Mouse (Mus musculus) megakaryocyte-erythroid progenitor cell, adult 5-6 weeks (primary cell): ENCODE measurements around the gene Rassf4. TPM values are rescaled to one million over a fixed set of nuclear protein-coding genes. Genes with fewer than 3 reads are reported as not detected.

Source experiments
- ATAC-seq: replicated peaks from 2 replicates; pipeline ENCODE4 v1.8.0; 2016; ENCODE audit warnings: mild to moderate bottlenecking, inconsistent platforms; ENCODE audit not compliant: severe bottlenecking, poor library complexity, low FRiP score, low TSS enrichment
- total RNA-seq, 2 experiments: library from RNA; stranded (forward) in 1 of 2; stranded (reverse) in 1 of 2; fragments of 200-1000, 215-1000 nt in 1 of 2; fragments of >200 nt in 1 of 2; fragmentation: Nextera tagmentation in 1 of 2; gene quantifications; 2 replicates each; pipeline ENCODE4 v1.2.3; 2014 to 2017

Rassf4 gene
- total RNA-seq, 2 experiments from 2014 or later: 2.0 to 5.4 TPM

DNA sequence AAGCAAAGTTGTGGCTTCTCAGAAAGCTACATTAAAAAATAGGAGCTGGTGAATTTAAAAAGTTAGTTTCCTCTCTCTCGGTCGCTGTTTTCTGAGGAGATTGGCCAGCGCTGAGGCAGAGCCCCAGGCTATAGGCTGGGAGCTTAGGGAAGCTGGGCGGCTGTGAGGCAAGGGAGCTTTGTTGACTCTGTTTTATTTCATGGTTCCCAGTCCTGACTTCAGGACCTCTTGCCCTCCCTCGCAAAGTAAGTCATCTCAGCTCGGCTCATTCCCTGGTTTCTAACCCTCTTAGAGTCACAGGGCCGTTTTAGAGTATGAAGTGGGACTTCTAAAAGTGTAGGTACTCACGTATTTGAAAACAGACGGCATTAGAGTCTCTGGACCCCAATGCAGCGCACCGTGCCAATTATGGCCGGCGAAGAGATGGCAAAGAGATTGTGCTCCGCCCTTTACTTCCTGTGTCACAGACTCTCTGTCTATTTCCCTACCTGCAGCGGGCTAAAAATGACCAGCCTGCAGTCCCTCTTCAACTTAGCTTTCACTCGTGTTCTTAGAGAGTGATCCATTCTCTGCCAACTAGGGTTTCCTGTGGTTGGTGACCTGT lies 633 bp upstream of the Rassf4 start:
- peak; percentile 23 for ATAC-seq

GRCm38 (mm10) chr6:116672349-116672748 lies 1.4 kb downstream of the Rassf4 start:
- no peak for ATAC-seq

- no peak for ATAC-seq
Observed at GRCm38 (mm10) chr6:116671768-116672167, 2.0 kb downstream of the Rassf4 start.

DNA sequence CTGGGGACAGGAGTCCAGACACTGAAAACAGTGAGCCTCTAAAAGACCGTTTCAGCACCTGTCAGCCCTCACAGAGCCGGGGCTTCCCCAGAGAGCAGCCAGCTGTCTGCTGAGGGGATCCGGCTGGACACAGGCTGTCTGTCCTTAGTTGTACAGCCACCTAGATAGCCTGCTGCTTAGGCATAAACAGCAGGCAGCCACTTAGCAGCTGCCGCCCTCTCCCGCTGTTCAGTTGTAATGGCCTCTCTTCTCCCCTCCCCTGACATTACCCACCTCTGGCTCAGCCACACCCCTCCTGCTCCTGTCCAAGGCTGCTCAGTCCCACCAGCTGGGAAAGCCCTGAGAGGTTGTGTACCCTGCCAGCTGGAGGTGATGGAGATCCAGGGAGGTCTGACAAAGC lies 2.7 kb downstream of the Rassf4 start:
- no peak for ATAC-seq

DNA sequence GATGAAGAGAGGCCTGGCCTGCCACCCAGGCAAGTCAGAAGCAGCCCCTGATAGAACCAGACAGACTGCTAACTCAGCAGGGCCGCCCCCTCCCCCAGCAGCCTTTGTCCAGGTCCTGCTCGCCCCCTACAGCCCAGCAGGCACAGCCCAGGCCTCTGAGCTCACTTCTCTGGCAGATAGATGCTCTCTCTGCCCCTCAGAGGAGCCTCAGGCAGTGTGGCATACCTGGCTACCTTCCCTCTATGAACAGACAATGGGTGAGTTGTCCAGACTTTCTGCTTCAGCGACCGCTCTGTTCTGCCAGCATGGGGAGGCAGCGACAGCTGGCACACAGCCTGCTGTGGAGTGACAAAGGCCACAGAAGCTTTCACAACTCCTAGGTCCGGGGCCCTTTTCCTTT lies 3.6 kb downstream of the Rassf4 start:
- ATAC-seq: no peak

DNA sequence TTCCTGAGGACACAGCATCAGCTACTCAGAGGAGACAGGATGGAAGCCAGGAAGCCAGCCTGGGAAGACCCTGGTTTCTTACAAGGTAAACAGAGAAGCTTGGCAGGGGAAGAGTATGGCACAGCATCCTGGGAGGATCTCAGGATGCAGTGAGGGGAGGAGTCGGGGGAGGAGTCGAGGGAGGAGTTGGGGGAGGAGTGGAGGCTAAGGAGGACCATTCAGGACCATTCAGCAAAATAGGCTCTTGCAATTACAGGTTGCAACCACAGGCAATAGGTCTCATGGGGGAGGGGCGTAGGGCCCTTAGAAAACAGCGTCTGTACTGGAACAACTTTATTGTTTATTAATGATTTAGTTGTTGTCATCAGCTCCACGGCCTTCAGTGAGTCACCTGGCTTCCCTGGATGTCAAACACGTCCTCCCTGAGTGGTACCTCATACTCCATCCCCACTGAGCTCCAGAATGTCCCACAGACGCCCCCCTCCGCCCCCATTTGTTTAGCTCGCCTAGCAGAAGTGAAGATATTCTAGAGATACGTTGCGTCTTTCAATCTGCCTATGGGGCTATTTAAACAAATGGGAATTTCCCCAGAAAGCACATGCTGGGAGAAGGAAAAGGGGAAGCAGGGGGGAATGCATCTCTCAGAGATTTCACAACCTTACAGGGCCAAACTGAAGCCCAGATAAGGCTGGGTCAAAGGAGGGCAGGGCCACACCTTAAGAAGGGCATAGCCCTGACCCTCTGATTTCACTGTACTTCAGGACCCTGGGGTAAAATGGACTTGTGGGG lies 4.9 kb downstream of the Rassf4 start:
- ATAC-seq: peak; percentile 38

GRCm38 (mm10) chr6:116667382-116667781 lies 6.4 kb downstream of the Rassf4 start:
- no peak for ATAC-seq

- no peak for ATAC-seq
Observed at GRCm38 (mm10) chr6:116666892-116667291, 6.9 kb downstream of the Rassf4 start.

- no peak for ATAC-seq
Observed at GRCm38 (mm10) chr6:116666085-116666750, 7.5 kb downstream of the Rassf4 start.

DNA sequence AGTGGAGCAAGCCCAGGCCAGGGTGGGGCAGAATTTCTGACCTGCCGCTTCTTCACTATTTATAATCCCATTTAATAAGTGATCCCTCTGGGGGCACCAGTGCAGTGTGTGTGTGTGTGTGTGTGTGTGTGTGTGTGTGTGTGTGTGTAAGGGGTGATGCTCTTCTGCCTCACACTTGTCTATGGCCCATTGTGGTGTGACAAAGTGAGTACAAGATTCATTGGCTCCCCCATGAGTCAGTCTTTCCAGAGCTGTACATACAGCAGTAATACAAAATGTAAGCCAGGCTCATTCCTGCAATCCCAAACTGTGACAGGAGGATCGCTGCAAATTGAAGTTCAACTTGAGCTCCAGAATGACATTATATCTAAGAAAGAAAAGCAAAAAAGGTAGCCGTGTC lies 8.9 kb downstream of the Rassf4 start:
- ATAC-seq: no peak

DNA sequence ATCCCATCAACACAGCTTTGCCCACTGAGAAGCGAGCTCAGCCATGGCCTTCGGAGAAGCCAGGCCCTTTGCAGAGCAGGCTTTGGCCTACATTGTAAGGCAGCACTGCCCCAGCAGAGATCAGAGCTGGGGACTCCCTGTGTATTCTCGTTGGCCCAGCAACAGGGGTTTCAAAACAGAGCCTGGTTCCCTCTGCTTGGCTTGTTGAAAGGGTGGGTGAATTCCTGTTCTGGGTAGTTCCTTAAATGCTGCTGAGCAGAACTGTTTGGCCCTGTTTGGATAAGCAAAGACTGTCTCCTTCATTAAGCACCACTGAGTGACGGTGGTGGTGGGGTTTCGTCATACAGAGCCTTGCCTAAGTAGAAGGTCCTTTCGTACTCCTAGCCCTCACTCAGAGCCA lies 9.7 kb downstream of the Rassf4 start:
- no peak for ATAC-seq

DNA sequence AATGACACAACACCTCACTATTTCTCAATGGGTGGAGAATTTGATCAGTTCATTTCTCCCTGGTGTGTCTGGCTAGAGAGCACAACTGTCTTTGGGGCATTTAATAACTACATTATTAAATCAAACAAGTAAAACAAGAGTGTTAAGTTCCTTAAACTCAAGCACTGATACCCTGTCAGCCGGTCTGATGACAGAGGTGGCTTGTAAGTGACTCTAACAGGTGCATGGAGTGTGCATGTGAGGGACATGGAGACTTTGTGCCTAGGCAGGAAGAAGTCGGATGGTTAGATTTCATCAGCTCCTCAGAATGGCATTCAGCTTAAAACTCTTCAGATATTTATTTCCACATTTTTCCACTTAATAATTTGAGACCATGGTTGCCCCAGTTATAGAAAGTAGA lies 10.4 kb downstream of the Rassf4 start:
- ATAC-seq: no peak

- ATAC-seq: peak; percentile 74
Observed at GRCm38 (mm10) chr6:116653684-116654454, 19.9 kb downstream of the Rassf4 start.

GRCm38 (mm10) chr6:116653191-116653590 lies 20.6 kb downstream of the Rassf4 start:
- ATAC-seq: no peak

- ATAC-seq: no peak
Observed at GRCm38 (mm10) chr6:116651437-116652118, 22.2 kb downstream of the Rassf4 start.

DNA sequence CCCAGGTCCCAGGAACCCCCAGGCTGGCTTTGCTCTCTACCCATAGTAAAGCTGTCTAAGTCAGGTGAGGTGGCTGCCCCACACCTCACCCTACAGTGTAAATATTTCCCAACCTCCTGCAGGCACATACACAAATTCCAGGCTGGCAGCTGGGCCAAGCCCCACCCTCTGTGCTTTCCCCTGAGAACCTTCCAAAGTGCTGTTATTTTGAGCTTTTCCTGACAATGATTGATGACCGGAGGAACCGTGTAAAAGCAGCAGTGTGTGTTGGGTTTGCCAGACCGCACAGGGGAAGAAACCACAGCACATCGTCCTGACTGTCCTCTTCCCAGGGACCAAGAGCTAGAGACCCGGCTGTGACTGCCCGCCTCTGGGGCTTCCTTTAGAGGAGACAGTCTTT lies 23.3 kb downstream of the Rassf4 start, which contains the start of gene Depp1:
Depp1 (plus strand) TSS at position 204 of the 400 bp plus-strand sequence.
- no peak for ATAC-seq

DNA sequence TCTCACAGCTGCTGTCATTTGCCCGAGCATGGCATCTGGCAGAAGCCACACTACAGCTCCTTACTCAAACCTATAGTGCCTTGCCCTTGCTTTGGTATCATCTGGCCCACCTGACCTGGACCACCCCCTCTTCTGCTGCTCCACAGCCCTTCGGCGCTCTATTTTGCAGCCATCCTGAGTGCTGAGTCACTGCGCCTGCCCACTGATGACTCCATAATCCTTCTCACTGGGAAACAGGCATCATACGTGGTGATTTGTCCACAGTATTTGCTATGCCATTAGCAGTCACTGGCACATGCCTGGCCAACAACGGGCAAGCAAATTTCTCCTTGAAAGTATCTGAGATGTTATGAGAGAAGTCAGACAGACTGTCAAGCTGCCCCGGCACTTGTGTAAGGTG lies 23.9 kb downstream of the Rassf4 start:
- peak; percentile 23; the same call in 1 of the 2 replicates for ATAC-seq

DNA sequence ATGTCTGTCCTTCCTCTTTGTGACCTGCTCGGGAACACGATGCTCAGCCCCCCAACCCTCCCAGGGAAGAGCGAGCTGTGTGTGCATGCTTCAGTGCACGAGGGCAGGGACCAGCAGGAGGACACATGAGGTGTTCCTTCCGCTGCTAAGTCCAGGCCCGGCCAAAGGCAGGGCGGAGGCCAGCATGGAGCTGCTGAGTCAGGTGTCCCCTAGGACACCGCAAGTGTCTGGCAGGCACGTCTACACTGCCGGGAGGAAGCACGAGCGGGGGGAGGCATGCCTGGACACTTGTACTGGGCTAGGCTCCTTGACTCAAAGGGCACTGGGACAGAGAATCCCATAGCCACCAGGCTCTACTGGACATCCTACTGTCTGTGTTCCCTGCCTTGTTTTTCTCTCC lies 26.0 kb downstream of the Rassf4 start:
- ATAC-seq: no peak

DNA sequence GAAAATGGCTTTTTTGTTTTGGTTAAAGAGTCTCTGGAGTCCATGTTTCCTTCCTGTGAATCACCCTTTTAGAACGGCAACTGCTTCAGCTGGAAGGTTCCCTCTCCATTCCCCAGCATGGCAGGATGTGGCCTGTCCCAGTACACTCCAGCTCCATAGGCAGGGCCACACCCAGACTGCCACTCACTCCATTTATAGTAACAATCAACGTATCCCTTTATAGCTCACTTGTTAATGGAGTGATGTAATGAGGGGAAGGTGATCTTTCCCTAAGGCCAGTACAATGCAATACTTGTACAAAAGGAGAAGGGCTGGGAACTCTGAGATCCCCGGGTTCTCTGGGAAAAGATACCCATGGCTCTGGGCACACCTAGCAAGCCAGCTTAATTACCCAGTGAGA lies 29.4 kb downstream of the Rassf4 start:
- ATAC-seq: no peak
